Mouse (Mus musculus): ENCODE measurements around the gene Hist1h2bq.
A peak's percentile ranks its signal among the peaks of the same experiment; 100 is the strongest.

Gene Hist1h2bq

GRCm38 (mm10) chr13:21787760-21788593 lies 22.0 kb downstream of the Hist1h2bq start:
- DNase-seq, result no peak

DNA sequence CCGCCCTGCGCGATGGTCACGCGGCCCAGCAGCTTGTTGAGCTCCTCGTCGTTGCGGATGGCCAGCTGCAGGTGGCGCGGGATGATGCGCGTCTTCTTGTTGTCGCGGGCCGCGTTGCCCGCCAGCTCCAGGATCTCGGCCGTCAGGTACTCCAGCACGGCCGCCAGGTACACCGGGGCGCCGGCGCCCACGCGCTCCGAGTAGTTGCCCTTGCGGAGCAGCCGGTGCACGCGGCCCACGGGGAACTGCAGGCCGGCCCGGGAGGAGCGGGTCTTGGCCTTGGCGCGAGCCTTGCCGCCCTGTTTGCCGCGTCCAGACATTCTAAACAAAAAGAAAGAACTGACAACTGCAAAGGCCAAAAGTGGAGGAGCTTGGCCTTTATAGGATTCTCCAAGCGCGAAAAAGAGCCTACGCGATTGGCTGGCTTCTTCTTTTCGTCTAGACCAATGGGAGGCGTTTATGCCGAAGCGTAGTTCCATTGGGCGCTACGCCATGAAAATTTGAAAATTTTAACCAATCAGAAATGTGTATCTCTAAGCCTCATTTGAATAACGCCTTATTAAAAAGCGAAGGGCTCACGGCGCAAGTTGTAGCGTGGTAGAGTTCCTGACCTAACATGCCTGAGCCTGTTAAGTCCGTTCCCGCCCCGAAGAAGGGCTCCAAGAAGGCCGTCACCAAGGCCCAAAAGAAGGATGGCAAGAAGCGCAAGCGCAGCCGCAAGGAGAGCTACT lies 22.9 kb downstream of the Hist1h2bq start, which contains the start of the genes Hist1h2an and Hist1h2bp:
Hist1h2an (minus strand) TSS at position 320 of the 731 bp plus-strand sequence.
Hist1h2bp (plus strand) TSS at position 563 of the 731 bp plus-strand sequence.
- DNase-seq, result peak; percentile 95

DNA sequence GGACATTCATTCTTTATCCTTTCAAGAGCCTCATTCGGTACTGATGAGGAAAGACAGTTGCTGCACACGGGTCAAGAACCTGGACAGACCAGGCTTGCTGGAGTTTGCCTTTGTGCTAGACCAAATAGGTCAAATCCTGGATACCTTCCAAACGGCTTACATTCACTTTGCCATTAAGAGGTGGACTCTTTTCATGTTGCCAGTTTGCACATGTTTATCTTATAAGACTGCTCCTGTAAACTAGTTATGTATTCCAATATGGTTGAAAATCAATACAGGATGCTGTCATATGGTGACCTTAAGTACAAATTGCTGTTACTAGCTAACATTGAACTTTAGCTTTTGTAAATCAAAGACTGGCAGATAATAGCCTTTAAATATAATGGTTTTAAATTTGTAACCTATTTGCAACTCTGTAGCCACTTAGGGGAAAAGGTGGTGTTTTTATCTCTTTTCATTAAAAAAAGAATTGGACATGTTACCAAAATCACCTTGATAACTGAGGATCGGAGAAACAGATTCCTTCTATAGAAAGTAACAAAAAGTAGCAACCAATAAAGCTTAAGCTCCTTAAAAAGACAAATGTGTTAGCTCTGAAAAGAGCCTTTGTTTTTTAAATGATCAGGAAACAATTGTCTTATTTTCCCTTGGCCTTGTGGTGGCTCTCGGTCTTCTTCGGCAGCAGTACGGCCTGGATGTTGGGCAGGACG lies 23.7 kb downstream of the Hist1h2bq start:
- DNase-seq, result no peak

- no peak for DNase-seq
These were observed 25.7 kb downstream of the Hist1h2bq start for GRCm38 (mm10) chr13:21784311-21784710.

DNA sequence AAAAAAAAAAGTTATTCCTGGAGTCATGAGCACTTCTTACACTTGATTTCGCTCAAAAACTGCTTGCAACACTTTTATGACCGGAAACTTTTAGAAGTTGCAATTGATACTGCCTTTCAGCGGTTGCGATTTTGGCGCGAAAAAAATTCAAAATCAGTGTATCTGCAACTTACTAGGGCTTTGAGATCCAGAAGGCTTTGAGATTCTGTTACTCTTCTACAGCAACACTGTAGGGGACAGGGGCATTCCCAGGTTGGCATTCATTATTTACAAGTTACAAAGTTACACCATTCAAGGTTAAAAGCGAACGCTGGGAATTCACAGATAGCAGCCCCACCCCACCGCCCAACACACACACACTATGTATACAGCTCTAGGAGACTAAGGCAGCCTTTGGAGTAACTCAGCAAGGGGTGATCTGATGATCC lies 26.2 kb downstream of the Hist1h2bq start:
- peak; percentile 34 for DNase-seq

GRCm38 (mm10) chr13:21783255-21783617 lies 26.8 kb downstream of the Hist1h2bq start, which contains the start of gene Hist1h3i:
Gene Hist1h3i (minus strand): TSS chr13:21783370.
- peak; percentile 75 for DNase-seq

GRCm38 (mm10) chr13:21782361-21783254 lies 27.4 kb downstream of the Hist1h2bq start:
- DNase-seq, result peak; percentile 57

- DNase-seq, result no peak
These were observed 28.4 kb downstream of the Hist1h2bq start for GRCm38 (mm10) chr13:21781639-21782038.

DNA sequence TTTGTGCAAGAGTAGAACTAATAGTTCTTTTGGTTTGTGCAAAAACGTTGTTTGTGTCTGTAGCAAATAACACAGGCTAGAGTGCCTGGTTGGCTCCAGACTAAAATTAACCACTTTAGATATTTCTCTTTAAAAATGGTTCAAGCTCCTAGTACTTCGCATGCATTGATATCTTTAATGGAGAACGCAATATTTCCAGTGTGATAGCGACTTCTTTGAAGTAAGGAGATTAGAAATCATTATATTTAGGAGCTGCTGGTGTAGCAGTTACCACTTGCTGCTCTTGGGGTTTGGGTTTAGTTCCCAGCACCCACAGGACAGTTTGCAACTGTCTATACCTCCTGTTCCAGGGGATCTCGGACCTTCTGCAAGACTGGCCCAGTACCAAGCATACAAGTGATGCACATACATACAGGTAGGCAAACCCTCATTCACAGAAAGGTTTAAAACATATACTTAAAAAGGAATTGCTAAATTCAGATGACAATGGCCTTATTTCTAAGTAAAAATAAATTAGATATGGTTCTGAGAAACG lies 28.9 kb downstream of the Hist1h2bq start:
- no peak for DNase-seq

DNA sequence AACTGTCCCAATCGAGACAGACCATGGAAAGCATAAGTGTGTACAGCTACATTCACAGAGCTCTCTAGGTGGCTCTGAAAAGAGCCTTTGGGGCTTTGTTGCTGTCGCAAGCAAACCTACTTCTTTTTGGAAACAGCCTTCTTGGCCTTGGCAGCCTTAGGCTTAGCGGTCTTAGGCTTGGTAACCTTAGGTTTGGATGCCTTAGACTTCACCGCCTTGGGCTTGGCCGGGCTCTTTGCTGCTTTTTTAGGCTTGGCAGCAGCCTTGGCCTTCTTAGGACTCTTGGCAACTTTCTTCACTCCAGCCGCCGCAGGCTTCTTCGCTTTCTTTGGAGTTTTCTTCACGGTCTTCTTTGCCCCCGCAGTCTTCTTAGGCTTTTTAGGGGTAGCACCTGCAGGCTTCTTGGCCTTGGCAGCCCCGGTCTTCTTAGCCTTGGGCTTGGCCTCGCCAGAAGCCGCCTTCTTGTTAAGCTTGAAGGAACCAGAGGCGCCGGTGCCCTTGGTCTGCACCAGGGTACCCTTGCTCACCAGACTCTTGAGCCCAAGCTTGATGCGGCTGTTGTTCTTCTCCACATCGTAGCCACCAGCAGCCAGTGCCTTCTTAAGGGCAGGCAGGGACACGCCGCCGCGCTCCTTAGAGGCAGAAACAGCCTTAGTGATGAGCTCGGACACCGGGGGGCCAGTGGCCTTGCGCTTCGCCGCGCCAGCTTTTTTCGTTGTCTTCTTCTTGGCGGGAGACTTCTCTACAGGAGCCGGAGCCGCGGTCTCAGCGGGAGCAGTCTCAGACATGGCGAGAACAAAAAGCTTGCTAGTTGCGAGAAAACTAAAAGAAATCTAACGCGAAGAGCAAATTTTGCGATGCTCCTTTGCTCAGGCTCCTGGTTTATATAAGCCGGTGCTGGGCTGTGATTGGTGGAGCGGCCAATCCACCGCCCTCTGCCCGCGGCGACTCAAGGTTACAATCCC lies 29.9 kb downstream of the Hist1h2bq start, which contains the start of gene Hist1h1b:
Hist1h1b (minus strand) TSS at position 859 of the 965 bp plus-strand sequence.
- peak; percentile 79 for DNase-seq

- peak; percentile 77 for DNase-seq
These were observed 30.9 kb downstream of the Hist1h2bq start for GRCm38 (mm10) chr13:21778814-21779766.
